Mouse (Mus musculus) neural tube, embryonic 14.5 days (tissue): ENCODE measurements around the gene Stat5a. TPM values are rescaled to one million over a fixed set of nuclear protein-coding genes. Genes with fewer than 3 reads are reported as not detected.

ENCODE experiments used
- ATAC-seq: fragments of 200-750 bp; cut with Nextera tagmentation; 2 replicates; pipeline ENCODE4 v1.8.0; 2017; ENCODE audit warnings: low read depth, mild to moderate bottlenecking, moderate TSS enrichment, moderate library complexity
- H3K27ac ChIP-seq: fragments of 300-500 bp; sonication (generic); 2 replicates; pipeline ENCODE4 v1.5.1; 2014; ENCODE audit warnings: low read depth, mild to moderate bottlenecking, control low read depth, low read length, moderate library complexity, mixed read lengths
- H3K27me3 ChIP-seq: fragments of 300-500 bp; sonication (generic); 2 replicates; pipeline ENCODE4 v1.6.1; 2014; ENCODE audit warnings: low read length; ENCODE audit not compliant: control insufficient read depth, insufficient read depth
- H3K36me3 ChIP-seq: fragments of 300-500 bp; sonication (generic); 2 replicates; pipeline ENCODE4 v1.6.1; 2014; ENCODE audit warnings: low read length, mixed read lengths; ENCODE audit not compliant: control insufficient read depth, insufficient read depth
- H3K4me1 ChIP-seq: fragments of 300-500 bp; sonication (generic); 2 replicates; pipeline ENCODE4 v1.6.1; 2014; ENCODE audit warnings: low read length; ENCODE audit not compliant: control insufficient read depth, insufficient read depth
- H3K4me2 ChIP-seq: fragments of 300-500 bp; sonication (generic); 2 replicates; pipeline ENCODE4 v1.6.1; 2014; ENCODE audit warnings: mild to moderate bottlenecking, low read depth, low read length, control low read depth
- H3K4me3 ChIP-seq: fragments of 300-500 bp; sonication (generic); 2 replicates; pipeline ENCODE4 v1.5.1; 2014; ENCODE audit warnings: low read depth, low read length, control low read depth, mixed read lengths
- H3K9ac ChIP-seq: fragments of 300-500 bp; sonication (generic); replicated peaks from 2 replicates; pipeline ENCODE4 v1.6.1; 2014; ENCODE audit warnings: low read depth, mild to moderate bottlenecking, control low read depth, low read length, mixed read lengths
- H3K9me3 ChIP-seq: fragments of 300-500 bp; sonication (generic); 2 replicates; pipeline ENCODE4 v1.6.1; 2016; ENCODE audit warnings: low read length; ENCODE audit not compliant: control insufficient read depth
- WGBS: fragments of 180-500 bp; shearing (Covaris S2); extraction: QIAGEN DNeasy Blood & Tissue Kit; methylation state at CpG from one replicate; pipeline ENCODE4 v1.1.7; 2014; 5-methylcytosine and 5-hydroxymethylcytosine counted together
- polyA plus RNA-seq: library from polyadenylated mRNA; unstranded; fragments of >200 nt; fragmentation: Nextera tagmentation; extraction: Ambion mirVana; gene quantifications from 2 replicates; pipeline ENCODE4 v1.2.1, GENCODE M21; 2014

The Stat5a gene
- polyA plus RNA-seq, 1 experiment from 2014 or later = 1.3 TPM

DNA sequence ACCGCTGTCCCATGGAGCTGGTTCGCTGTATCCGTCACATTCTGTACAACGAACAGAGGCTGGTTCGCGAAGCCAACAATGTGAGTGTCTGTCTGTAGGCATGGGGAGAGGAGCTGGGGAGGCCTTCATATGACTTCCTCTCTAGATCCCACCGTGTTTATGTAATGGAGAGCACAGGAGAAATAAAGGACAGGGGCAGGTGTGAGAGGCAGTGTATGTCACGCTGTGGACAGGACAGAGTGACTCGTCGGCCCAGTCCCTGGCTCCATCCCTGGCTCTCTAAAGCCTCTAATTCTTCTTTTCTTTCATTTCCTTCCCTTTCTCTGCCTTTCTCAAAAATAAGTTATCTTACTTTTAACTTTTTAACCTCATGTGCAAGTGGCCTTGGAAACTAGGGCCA is 4.0 kb downstream of the Stat5a start:
- no peaks in the 10 kb centered on the region for H3K4me1 ChIP-seq
- H3K9me3 ChIP-seq = no peaks in the 10 kb centered on the region
- no peak overlapping the region for H3K27ac ChIP-seq
- no peak for ATAC-seq
- H3K27me3 ChIP-seq = peaks cover 9% of the 10 kb centered on the region; the same call in 1 of the 2 replicates
- no peak overlapping the region for H3K9ac ChIP-seq
- no peak overlapping the region for H3K4me3 ChIP-seq
- no peak overlapping the region for H3K4me2 ChIP-seq
- no peaks in the 10 kb centered on the region for H3K36me3 ChIP-seq
- WGBS = 89% methylated on average over 10 of the region's 10 CpGs

DNA sequence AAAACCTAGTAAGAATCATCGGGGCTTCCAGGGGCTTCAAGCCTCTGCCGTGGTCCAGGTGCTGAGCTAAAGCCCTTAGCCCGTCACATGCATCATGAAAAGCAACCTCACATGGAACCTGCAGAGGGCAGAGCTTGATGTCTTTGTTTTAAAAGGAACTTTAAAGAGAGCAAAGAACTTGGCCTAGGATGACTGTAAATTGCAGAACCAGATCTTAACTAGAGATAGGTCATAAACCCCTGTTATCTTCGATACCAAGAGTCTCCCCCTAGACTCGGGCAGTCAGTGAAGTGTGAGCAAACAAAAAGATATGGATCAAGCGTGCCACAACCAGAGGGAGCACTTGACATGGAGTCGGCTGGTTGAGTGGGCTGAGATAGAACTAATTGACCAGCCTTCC is 6.5 kb downstream of the Stat5a start:
- no peak overlapping the region for H3K4me3 ChIP-seq
- ATAC-seq = no peak
- no peaks in the 10 kb centered on the region for H3K4me1 ChIP-seq
- H3K4me2 ChIP-seq = no peak overlapping the region
- no peaks in the 10 kb centered on the region for H3K36me3 ChIP-seq
- H3K27me3 ChIP-seq = no peaks in the 10 kb centered on the region; the same call in 1 of the 2 replicates
- H3K27ac ChIP-seq = no peak overlapping the region
- H3K9me3 ChIP-seq = no peaks in the 10 kb centered on the region
- 86% methylated on average over 7 of the region's 7 CpGs for WGBS
- no peak overlapping the region for H3K9ac ChIP-seq

DNA sequence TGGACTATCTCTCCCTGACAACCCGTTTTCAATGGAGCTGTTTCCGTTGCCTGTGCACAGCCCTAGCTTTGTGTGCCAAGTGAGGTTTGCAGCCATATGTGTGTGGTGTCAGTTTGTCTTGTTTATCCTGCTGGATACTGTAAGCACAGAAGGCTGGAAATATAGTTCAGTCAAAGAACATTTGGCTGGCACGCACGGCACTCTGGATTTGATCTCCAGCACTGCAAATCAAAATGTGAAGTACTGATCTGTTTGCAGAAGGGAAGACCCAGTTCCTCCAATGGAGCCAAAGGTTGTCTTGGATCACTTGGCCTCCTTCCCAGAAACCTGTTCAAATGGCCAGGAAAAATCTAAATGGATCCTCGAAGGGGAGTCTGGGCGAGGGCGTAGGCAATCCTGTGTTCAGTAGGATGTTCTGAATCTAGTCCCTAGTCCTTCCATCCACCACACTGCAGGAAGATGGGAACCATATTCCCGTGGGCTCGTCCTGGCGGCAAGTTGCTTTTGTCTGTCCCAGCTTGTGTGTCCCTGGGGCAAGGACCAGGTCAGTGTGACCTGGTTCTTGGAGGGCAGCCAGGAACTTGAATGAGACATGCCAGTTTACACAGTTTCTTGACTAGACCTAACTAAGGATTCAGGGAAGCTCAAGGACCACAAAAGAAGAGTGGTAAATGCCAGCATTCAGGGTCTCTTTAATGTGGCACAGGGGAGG is 11.3 kb downstream of the Stat5a start:
- Histone ChIP-seq H3K27me3 (no peaks in the 10 kb centered on the region), H3K4me2 (no peak overlapping the region), H3K9me3 (no peaks in the 10 kb centered on the region), H3K9ac (no peak overlapping the region), H3K4me3 (no peak overlapping the region), H3K4me1 (no peaks in the 10 kb centered on the region), H3K36me3 (no peaks in the 10 kb centered on the region), H3K27ac (no peak overlapping the region)
- no peak for ATAC-seq
- WGBS = 84% methylated on average over 10 of the region's 10 CpGs

DNA sequence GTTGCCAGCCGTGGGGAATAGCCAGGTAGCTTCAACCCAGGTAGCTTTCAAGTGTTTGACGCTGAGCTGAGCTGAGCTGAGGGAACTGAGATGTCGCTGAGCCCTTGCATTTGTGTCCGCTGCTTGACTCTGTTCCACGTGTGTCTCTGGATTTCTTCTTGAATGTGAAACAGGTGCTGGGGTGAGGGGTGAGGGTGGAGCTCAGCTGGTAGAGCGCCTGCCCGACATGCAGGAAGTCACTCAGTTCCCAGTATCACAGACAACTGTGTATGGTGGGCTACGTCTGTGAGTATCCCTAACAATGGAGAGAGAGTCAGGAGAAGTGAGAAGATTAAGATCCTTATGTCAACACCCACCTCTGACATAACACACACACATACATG is 11.8 kb downstream of the Stat5a start:
- no peaks in the 10 kb centered on the region for H3K9me3 ChIP-seq
- ATAC-seq = no peak
- H3K36me3 ChIP-seq = no peaks in the 10 kb centered on the region
- no peak overlapping the region for H3K4me3 ChIP-seq
- no peaks in the 10 kb centered on the region for H3K4me1 ChIP-seq
- WGBS = 86% methylated on average over 8 of the region's 8 CpGs
- H3K4me2 ChIP-seq = no peak overlapping the region
- H3K27me3 ChIP-seq = no peaks in the 10 kb centered on the region
- no peak overlapping the region for H3K9ac ChIP-seq
- no peak overlapping the region for H3K27ac ChIP-seq

DNA sequence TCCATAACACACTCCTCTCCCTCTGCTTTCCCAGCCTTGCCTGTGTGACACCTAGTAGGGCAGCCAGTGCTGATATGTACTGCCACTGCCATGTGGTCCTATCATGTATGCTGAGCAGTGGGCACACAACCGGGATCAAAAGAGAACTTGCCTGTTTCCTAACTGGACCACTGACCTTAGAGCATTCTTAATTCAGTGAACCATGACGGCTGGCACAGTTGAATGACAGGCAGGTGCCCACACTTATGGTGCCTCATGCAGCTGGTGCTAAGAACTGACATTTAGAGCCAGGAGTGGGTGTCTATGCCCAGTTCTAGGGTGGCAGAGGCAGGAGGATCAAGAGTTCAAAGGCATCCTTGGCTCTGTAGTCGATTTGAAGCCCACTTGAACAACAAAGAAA is 16.6 kb downstream of the Stat5a start:
- no peak for ATAC-seq
- H3K9ac ChIP-seq = no peak overlapping the region
- H3K36me3 ChIP-seq = no peaks in the 10 kb centered on the region
- no peak overlapping the region for H3K4me2 ChIP-seq
- WGBS = 82% methylated on average over 3 of the region's 3 CpGs
- H3K4me3 ChIP-seq = no peak overlapping the region
- no peaks in the 10 kb centered on the region for H3K9me3 ChIP-seq
- no peaks in the 10 kb centered on the region for H3K27me3 ChIP-seq
- H3K4me1 ChIP-seq = no peaks in the 10 kb centered on the region
- H3K27ac ChIP-seq = no peak overlapping the region

DNA sequence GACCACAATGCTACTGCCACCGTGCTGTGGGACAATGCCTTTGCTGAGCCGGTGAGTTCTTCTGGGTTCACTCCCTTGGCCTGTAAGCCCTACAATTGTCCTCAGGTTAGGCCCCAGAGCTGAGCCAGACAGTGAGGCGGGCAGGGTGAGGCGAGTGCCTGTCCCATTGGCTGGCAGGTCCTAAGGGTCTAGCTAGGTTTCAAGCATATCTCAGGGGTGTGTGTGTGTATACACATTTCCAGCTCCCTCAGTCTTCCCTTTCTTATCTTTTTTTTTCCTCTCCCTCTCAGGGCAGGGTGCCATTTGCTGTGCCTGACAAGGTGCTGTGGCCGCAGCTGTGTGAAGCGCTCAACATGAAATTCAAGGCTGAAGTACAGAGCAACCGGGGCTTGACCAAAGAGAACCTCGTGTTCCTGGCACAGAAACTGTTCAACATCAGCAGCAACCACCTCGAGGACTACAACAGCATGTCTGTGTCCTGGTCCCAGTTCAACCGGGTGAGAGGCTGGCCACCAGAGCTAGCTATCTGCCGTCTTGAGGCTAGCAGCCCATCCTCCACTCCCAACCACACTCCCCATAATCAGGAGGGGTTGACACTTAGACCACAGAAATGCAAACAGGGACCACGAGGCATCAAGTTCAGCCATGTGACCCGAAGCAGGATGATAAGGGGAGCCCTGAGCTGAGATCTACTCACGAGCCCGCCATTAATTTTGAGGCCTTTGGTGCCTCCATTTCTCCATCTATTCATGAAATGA is 20.3 kb downstream of the Stat5a start:
- Histone ChIP-seq H3K9me3 (no peaks in the 10 kb centered on the region), H3K27me3 (no peaks in the 10 kb centered on the region)

DNA sequence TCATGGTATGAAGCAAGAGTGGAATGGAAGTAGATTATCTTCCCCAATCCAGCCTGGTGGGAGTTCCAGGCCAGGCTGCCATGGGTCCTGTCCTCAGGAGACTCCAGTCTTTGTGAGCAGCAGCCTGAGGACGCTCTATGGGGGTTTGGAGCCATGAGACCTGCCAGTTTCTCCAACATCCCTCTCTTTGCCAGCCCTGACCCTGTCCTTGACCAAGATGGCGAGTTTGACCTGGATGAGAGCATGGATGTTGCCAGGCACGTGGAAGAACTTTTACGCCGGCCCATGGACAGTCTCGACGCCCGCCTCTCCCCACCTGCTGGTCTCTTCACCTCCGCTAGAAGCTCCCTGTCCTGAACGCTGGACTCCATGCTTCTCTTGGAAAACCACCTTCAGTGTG is 24.5 kb downstream of the Stat5a start:
- Histone ChIP-seq H3K27me3 (no peaks in the 10 kb centered on the region), H3K9me3 (no peaks in the 10 kb centered on the region), H3K36me3 (peaks cover 4% of the 10 kb centered on the region; the same call in 1 of the 2 replicates), H3K4me2 (no peak overlapping the region), H3K4me1 (no peaks in the 10 kb centered on the region), H3K27ac (no peak overlapping the region), H3K9ac (no peak overlapping the region), H3K4me3 (no peak overlapping the region)
- WGBS = 89% methylated on average over 10 of the region's 10 CpGs
- no peak for ATAC-seq

More for the DNA sequence above, 20.3 kb downstream of the Stat5a start:
- Histone ChIP-seq H3K4me1 (no peaks in the 10 kb centered on the region), H3K4me2 (no peak overlapping the region), H3K36me3 (no peaks in the 10 kb centered on the region), H3K27ac (no peak overlapping the region), H3K4me3 (no peak overlapping the region), H3K9ac (no peak overlapping the region)
- no peak for ATAC-seq
- WGBS = 83% methylated on average over 15 of the region's 15 CpGs

DNA sequence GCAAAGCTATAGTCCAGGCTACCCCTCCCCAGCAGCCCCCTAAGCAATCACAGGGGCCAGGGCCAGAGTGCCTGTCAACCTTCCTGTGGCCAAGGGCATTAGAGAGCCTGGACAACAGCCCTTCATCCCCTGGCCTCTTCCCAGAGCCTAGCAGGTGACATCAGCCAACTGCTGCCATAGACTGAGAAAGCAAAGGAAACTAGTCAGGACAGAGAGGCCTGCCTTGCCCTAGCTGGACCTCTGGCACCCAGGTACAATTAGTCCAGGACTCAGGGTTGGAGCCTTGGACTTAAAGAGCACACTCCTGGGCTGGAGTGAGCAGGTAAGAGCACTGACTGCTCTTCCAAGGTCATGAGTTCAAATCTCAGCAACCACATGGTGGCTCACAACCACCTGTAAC is 26.3 kb downstream of the Stat5a start:
- H3K27me3 ChIP-seq = no peaks in the 10 kb centered on the region
- no peak overlapping the region for H3K27ac ChIP-seq
- H3K9ac ChIP-seq = no peak overlapping the region
- H3K9me3 ChIP-seq = no peaks in the 10 kb centered on the region
- no peak overlapping the region for H3K4me3 ChIP-seq
- H3K4me2 ChIP-seq = no peak overlapping the region
- peaks cover 6% of the 10 kb centered on the region; the same call in 1 of the 2 replicates for H3K36me3 ChIP-seq
- ATAC-seq = no peak
- H3K4me1 ChIP-seq = no peaks in the 10 kb centered on the region

DNA sequence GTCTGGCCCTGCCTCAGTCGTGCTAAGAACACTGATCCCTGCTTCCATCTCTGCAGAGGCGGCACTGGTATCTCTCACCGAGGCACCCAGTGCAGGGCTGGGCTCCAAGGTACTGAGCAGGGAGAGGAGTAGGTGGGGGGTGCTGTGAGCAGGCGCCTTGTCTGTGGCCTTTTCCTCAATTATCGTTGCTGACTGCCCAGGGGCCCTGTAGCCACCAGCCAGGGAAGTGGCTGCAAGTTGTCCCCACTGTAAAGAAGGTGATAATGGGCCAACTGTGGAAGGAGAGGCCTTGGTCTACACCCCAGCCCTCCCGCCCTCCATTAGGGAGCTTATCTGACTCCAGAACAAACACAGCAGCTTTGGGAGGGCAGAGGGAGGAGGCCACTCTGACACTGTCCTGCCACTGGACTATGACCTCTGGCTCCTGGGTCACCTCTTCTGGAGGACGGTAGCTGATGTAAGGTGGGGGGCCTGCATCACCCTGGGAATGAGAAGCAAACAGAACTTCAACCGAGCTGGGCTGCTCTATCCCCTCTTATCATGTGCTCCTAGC is 27.1 kb downstream of the Stat5a start:
- Histone ChIP-seq H3K27me3 (no peaks in the 10 kb centered on the region), H3K4me3 (no peak overlapping the region), H3K4me1 (no peaks in the 10 kb centered on the region), H3K27ac (no peak overlapping the region), H3K9me3 (no peaks in the 10 kb centered on the region), H3K9ac (no peak overlapping the region), H3K4me2 (no peak overlapping the region), H3K36me3 (peaks cover 6% of the 10 kb centered on the region; the same call in 1 of the 2 replicates)
- ATAC-seq = no peak
- 75% methylated on average over 8 of the region's 8 CpGs for WGBS
